Mouse (Mus musculus): ENCODE results near the gene Zmynd8.

- TF ChIP-seq CTCF (IDR thresholded peaks at IDR 0.05; ENCODE audit: insufficient read depth, low read length) = 0 out of 2 replicates have a peak, but pooled peaks have one; percentile 21
- no peak for TF ChIP-seq POLR2A (IDR thresholded peaks at IDR 0.05; ENCODE audit: borderline replicate concordance, extremely low read depth, low read depth, low read length)
Observed at GRCm38 (mm10) chr2:165899474-165899873, 658 bp upstream of the Zmynd8 start.
